9 mouse cellular contexts compared by ENCODE assay signal in the genomic region with DNA sequence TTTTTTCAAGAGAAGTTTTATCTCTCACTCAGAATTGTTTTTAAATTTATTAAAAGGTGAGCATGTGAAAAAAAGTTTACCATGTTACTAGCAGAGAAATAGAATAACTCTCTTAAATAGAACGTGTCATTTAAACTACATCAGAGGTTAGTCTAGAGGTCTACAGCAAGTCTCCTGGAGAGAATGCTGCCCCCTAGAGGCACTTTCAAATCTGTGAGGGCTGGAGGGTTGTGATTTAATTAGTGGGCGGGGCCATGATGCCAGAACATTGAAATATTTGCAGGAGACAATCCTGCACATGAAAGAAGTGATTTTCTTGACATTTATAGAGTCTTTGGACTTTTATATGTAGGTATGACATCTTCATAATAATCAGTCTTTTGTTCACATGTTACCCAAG. TPM values are rescaled to one million over a fixed set of nuclear protein-coding genes. Genes with fewer than 3 reads are reported as not detected.
A peak's percentile ranks its signal among the peaks of the same experiment; 100 is the strongest.
DNase-seq lines count a peak whose midpoint lies in the region; ATAC-seq and TF ChIP-seq lines count a peak whose summit lies in the region.
"Had no signal": no experiment of that assay in that cellular context is flagged by ENCODE, and none has a peak within 500 bp of the region (broad histone marks: within the 10 kb centered on the region; RNA-seq: fewer than 3 reads in every experiment).

No protein-coding gene starts in this region.

- ATAC-seq in kidney, embryonic 16.5 days (ENCODE audit: low FRiP score, low TSS enrichment) = no peak
- no peak for ATAC-seq in CD4-positive, CD25-positive, alpha-beta regulatory T cell, adult 4 months

- no peak overlapping the region for H3K4me2 ChIP-seq in kidney, embryonic 16.5 days (replicated peaks; ENCODE audit: low read depth, low read length)
- H3K4me2 ChIP-seq: liver, embryonic 13.5 days had no signal

- 49% methylated on average over 2 of the region's 2 CpGs for WGBS in kidney, embryonic 16.5 days

- H3K27me3 ChIP-seq in kidney, embryonic 16.5 days (ENCODE audit: insufficient read depth, low read length) = no peaks in the 10 kb centered on the region
- no peaks in the 10 kb centered on the region for H3K27me3 ChIP-seq in E14TG2a.4 (ENCODE audit: insufficient read depth, low read length)
- H3K27me3 ChIP-seq: liver, embryonic 13.5 days had no signal

- DNase-seq in kidney, adult 18-20 months = peak; percentile 46
- DNase-seq in adrenal gland, postnatal 36 days = peak; percentile 66 to 83
- peak; percentile 41 to 67 for DNase-seq in heart, postnatal 10 days
- DNase-seq in retina, postnatal 1 day = peak; percentile 47
- DNase-seq in thymus, postnatal 0 days (ENCODE audit: low spot score) = no peak
- DNase-seq: liver, embryonic 13.5 days had no signal

- intact Hi-C loops in heart, postnatal 10 days (cut with DNase I) = loop anchor here (2.0 kb wide), 1 partner anchor 122 kb away; no protein-coding TSS in a partner anchor

- no peak overlapping the region for H3K9ac ChIP-seq in kidney, embryonic 16.5 days (replicated peaks; ENCODE audit: low read length)
- H3K9ac ChIP-seq: liver, embryonic 13.5 days had no signal

- H3K4me3 ChIP-seq in kidney, embryonic 16.5 days (ENCODE audit: low read length) = no peak overlapping the region
- no peak overlapping the region for H3K4me3 ChIP-seq in E14TG2a.4 (replicated peaks; ENCODE audit: low read length)
- H3K4me3 ChIP-seq: liver, embryonic 13.5 days had no signal

- no peaks in the 10 kb centered on the region for H3K36me3 ChIP-seq in kidney, embryonic 16.5 days (ENCODE audit: insufficient read depth, low read length)
- no peaks in the 10 kb centered on the region for H3K36me3 ChIP-seq in E14TG2a.4 (ENCODE audit: insufficient read depth, low read length)
- H3K36me3 ChIP-seq: liver, embryonic 13.5 days had no signal

- no peak overlapping the region for H3K27ac ChIP-seq in kidney, embryonic 16.5 days (ENCODE audit: low read length)
- H3K27ac ChIP-seq: liver, embryonic 13.5 days had no signal

- no peaks in the 10 kb centered on the region for H3K4me1 ChIP-seq in kidney, embryonic 16.5 days (ENCODE audit: insufficient read depth, low read length)
- H3K4me1 ChIP-seq in E14TG2a.4 (replicated peaks; ENCODE audit: low read depth, low read length) = no peaks in the 10 kb centered on the region
- H3K4me1 ChIP-seq: liver, embryonic 13.5 days had no signal

- no peaks in the 10 kb centered on the region for H3K9me3 ChIP-seq in kidney, embryonic 16.5 days (ENCODE audit: low read length)
- no peaks in the 10 kb centered on the region for H3K9me3 ChIP-seq in E14TG2a.4 (ENCODE audit: low read length)
- H3K9me3 ChIP-seq: liver, embryonic 13.5 days had no signal

- peak; percentile 53 for TF ChIP-seq CTCF in E14TG2a.4 (conservative IDR thresholded peaks at IDR 0.05; ENCODE audit: low read length)

RNA-seq across cellular contexts. Expression of gene Kcne4, which starts 29.9 kb away (rescaled TPM):
- polyA plus RNA-seq in kidney, embryonic 16.5 days (2015; fragmentation: Nextera tagmentation; extraction: Ambion mirVana) = 9.8 and 10.6 TPM in 2 replicates
- 1 to 10 TPM; 7.0 to 8.1 TPM for total RNA-seq in adrenal gland, postnatal 36 days (2021)
- 1 to 10 TPM; 3.1 to 4.4 TPM for total RNA-seq in heart, postnatal 10 days (2021)
- not detected for polyA plus RNA-seq in CD4-positive, CD25-positive, alpha-beta regulatory T cell, adult 4 months (2017; shearing (Covaris generic))
- polyA plus RNA-seq in thymus, postnatal 0 days (2015; fragmentation: Nextera tagmentation; extraction: Ambion mirVana) = 2.6 and 3.0 TPM in 2 replicates
